23 mouse cellular contexts compared by ENCODE assay signal in the genomic region with DNA sequence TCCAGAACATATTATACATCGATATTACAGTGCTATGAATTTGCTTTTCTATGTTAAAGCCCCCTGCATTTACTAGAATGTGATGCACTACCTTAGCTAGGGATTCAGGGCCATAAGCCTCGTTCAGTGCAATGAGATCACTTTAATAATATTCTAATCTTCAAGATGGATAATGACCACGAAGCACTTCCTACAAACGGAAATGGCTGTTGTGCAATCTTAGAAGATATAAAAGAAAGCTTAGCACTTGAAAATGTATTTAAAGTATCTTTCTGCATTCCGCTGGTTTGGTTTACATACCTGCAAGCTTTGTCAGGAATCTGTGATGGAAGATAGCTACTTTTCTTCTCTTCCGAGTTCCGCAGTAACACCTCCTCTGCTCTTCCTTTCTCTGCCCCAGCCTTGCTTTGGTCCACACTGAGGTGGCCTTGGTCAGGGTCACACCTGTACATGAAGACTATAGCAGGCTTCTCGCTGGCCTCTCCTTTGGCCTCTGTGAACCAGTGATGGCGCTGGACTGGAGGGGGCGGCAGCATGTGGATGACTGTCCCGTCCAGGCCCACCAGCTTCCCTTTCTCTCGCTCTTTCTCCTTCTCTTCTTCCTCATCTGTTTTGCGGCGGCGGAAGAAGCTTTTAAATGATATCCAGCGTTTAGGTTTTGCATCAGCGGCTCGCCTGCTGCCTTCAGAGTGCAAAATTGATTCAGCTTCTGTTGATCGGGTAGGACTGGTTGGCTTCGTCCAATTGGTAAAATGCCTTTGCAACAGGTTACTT.
"Had no signal": no experiment of that assay in that cellular context is flagged by ENCODE, and none has a peak within 500 bp of the region (broad histone marks: within the 10 kb centered on the region; RNA-seq: fewer than 3 reads in every experiment).

No protein-coding gene starts in this region.

- DNase-seq: kidney, adult 2 months; kidney, postnatal 25 days; layer of hippocampus, adult 9-11 months; left cerebral cortex, postnatal 4 days; lung, adult 18-20 months; lung, postnatal 10 days; lung, postnatal 36 days; right cerebral cortex, postnatal 4 days; thymus, adult 2 months; thymus, postnatal 14 days had no signal

- H3K4me3 ChIP-seq: layer of hippocampus, adult 2 months; left cerebral cortex, adult 2 months; limb, embryonic 12.5 days; limb, embryonic 15.5 days; liver, embryonic 15.5 days; lung, embryonic 15.5 days; megakaryocyte, embryonic 14.5 days; midbrain, embryonic 10.5 days; midbrain, embryonic 13.5 days had no signal

- H3K4me1 ChIP-seq: limb, embryonic 12.5 days; limb, embryonic 15.5 days; liver, embryonic 15.5 days; megakaryocyte, embryonic 14.5 days; midbrain, embryonic 10.5 days; midbrain, embryonic 13.5 days had no signal

- H3K36me3 ChIP-seq: liver, embryonic 15.5 days had no signal

- H3K4me2 ChIP-seq: limb, embryonic 12.5 days; limb, embryonic 15.5 days; liver, embryonic 11.5 days; liver, embryonic 15.5 days; lung, embryonic 15.5 days; midbrain, embryonic 13.5 days had no signal

- H3K27me3 ChIP-seq: limb, embryonic 12.5 days; limb, embryonic 15.5 days; liver, embryonic 15.5 days; lung, embryonic 15.5 days; megakaryocyte, embryonic 14.5 days; midbrain, embryonic 13.5 days had no signal

- H3K9ac ChIP-seq: limb, embryonic 12.5 days; limb, embryonic 15.5 days; liver, embryonic 15.5 days; lung, embryonic 15.5 days; midbrain, embryonic 13.5 days had no signal

- H3K27ac ChIP-seq: kidney, postnatal 0 days; layer of hippocampus, adult 2 months; left cerebral cortex, adult 2 months; limb, embryonic 12.5 days; limb, embryonic 15.5 days; liver, embryonic 15.5 days; lung, embryonic 15.5 days; midbrain, embryonic 10.5 days; midbrain, embryonic 13.5 days; stomach, postnatal 0 days had no signal

- ATAC-seq: midbrain, embryonic 13.5 days; midbrain, embryonic 16.5 days had no signal
